Mouse (Mus musculus): ENCODE measurements around the gene Tex19.2.

Tex19.2 gene

GRCm38 (mm10) chr11:121118577-121118976 is at the start of gene Tex19.2:
Gene Tex19.2 (minus strand): TSS chr11:121118677.
- in situ Hi-C loops (cut with MboI; ENCODE audit: low sequenced_read_pairs) = no loop called here

- in situ Hi-C loops (cut with MboI; ENCODE audit: low sequenced_read_pairs) = no loop called here
These were observed 45.3 kb upstream of the Tex19.2 start for GRCm38 (mm10) chr11:121163751-121164150.

- in situ Hi-C loops (cut with MboI; ENCODE audit: low sequenced_read_pairs) = no loop called here
These were observed 42.3 kb upstream of the Tex19.2 start for GRCm38 (mm10) chr11:121160636-121161346.

- in situ Hi-C loops (cut with MboI; ENCODE audit: low sequenced_read_pairs) = no loop called here
These were observed 41.5 kb upstream of the Tex19.2 start, which contains the start of gene Uts2r for GRCm38 (mm10) chr11:121159971-121160370. Gene Uts2r (plus strand): TSS chr11:121160271.

GRCm38 (mm10) chr11:121156411-121156891 is 38.0 kb upstream of the Tex19.2 start:
- in situ Hi-C loops (cut with MboI; ENCODE audit: low sequenced_read_pairs) = no loop called here

- in situ Hi-C loops (cut with MboI; ENCODE audit: low sequenced_read_pairs) = no loop called here
These were observed 35.7 kb upstream of the Tex19.2 start for GRCm38 (mm10) chr11:121154203-121154602.

GRCm38 (mm10) chr11:121148193-121148592 is 29.7 kb upstream of the Tex19.2 start:
- in situ Hi-C loops (cut with MboI; ENCODE audit: low sequenced_read_pairs) = no loop called here

GRCm38 (mm10) chr11:121145865-121146264 is 27.4 kb upstream of the Tex19.2 start, which contains the start of gene Tex19.1:
Gene Tex19.1 (plus strand): TSS chr11:121146143.
- in situ Hi-C loops (cut with MboI; ENCODE audit: low sequenced_read_pairs) = no loop called here

- in situ Hi-C loops (cut with MboI; ENCODE audit: low sequenced_read_pairs) = no loop called here
These were observed 25.0 kb upstream of the Tex19.2 start for GRCm38 (mm10) chr11:121143325-121144015.

GRCm38 (mm10) chr11:121138732-121139131 is 20.3 kb upstream of the Tex19.2 start:
- in situ Hi-C loops (cut with MboI; ENCODE audit: low sequenced_read_pairs) = no loop called here

- in situ Hi-C loops (cut with MboI; ENCODE audit: low sequenced_read_pairs) = no loop called here
These were observed 19.2 kb upstream of the Tex19.2 start for GRCm38 (mm10) chr11:121137682-121138081.

- in situ Hi-C loops (cut with MboI; ENCODE audit: low sequenced_read_pairs) = no loop called here
These were observed 16.1 kb upstream of the Tex19.2 start for GRCm38 (mm10) chr11:121134600-121134999.

- in situ Hi-C loops (cut with MboI; ENCODE audit: low sequenced_read_pairs) = no loop called here
These were observed 11.1 kb upstream of the Tex19.2 start for GRCm38 (mm10) chr11:121129616-121130015.

GRCm38 (mm10) chr11:121127441-121127840 is 9.0 kb upstream of the Tex19.2 start:
- in situ Hi-C loops (cut with MboI; ENCODE audit: low sequenced_read_pairs) = no loop called here

GRCm38 (mm10) chr11:121126395-121126794 is 7.9 kb upstream of the Tex19.2 start:
- in situ Hi-C loops (cut with MboI; ENCODE audit: low sequenced_read_pairs) = no loop called here

GRCm38 (mm10) chr11:121125522-121126172 is 7.2 kb upstream of the Tex19.2 start:
- in situ Hi-C loops (cut with MboI; ENCODE audit: low sequenced_read_pairs) = no loop called here

- in situ Hi-C loops (cut with MboI; ENCODE audit: low sequenced_read_pairs) = no loop called here
These were observed 5.0 kb upstream of the Tex19.2 start for GRCm38 (mm10) chr11:121123438-121123837.

- in situ Hi-C loops (cut with MboI; ENCODE audit: low sequenced_read_pairs) = no loop called here
These were observed 3.7 kb upstream of the Tex19.2 start for GRCm38 (mm10) chr11:121122024-121122670.

GRCm38 (mm10) chr11:121121151-121121550 is 2.7 kb upstream of the Tex19.2 start:
- in situ Hi-C loops (cut with MboI; ENCODE audit: low sequenced_read_pairs) = no loop called here

GRCm38 (mm10) chr11:121118106-121118505 is 371 bp downstream of the Tex19.2 start:
- in situ Hi-C loops (cut with MboI; ENCODE audit: low sequenced_read_pairs) = no loop called here
